Mouse (Mus musculus): ENCODE results near the gene Pik3r1. TPM values are rescaled to one million over a fixed set of nuclear protein-coding genes. Genes with fewer than 3 reads are reported as not detected.

The Pik3r1 gene
- total RNA-seq, 2 experiments from 2014 or later = 41.3 to 52.1 TPM

DNA sequence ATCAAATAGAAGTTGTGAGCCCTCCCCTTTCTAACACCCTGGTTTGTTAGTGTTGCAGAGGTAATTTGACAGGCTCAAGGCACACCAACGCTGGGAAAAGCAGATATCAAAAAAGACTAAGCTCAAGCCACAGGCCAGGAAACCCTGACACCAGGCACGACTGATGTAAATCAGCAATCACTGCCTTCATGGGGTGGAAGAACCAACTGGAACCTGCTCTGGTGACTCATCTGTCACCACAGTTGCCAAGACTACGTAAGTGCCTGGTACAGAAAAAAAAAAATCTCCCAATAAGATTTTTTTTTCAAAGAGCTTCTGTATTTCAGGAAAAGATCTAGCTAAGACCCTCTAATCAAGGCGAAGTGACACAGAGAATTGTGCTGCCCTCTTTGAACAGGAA lies 135.2 kb downstream of the Pik3r1 start:
- TF ChIP-seq CTCF (IDR thresholded peaks at IDR 0.05) = no peak
- Histone ChIP-seq H3K4me3 (no peak overlapping the region), H3K27ac (no peak overlapping the region)
- no peak for DNase-seq
- intact Hi-C loops (cut with DNase I) = no loop called here

- Histone ChIP-seq H3K4me3 (no peak overlapping the region), H3K27ac (no peak overlapping the region)
- no peak for DNase-seq
- intact Hi-C loops (cut with DNase I) = no loop called here
- no peak for TF ChIP-seq CTCF (IDR thresholded peaks at IDR 0.05)
Observed at GRCm38 (mm10) chr13:101631561-101631960, 136.5 kb downstream of the Pik3r1 start.
